Mouse (Mus musculus) MEL (cell line): ENCODE measurements around the gene 1110008L16Rik. TPM values are rescaled to one million over a fixed set of nuclear protein-coding genes. Genes with fewer than 3 reads are reported as not detected.

Source experiments
- DNase-seq: peaks from one replicate; pipeline ENCODE4 v3.0.0; 2011; ENCODE audit warnings: low read depth, low spot score
- H3K27ac ChIP-seq: 2 replicates; pipeline ENCODE4 v1.5.1; 2012; ENCODE audit warnings: low read depth, mild to moderate bottlenecking, control low read depth, low read length, moderate library complexity; ENCODE audit not compliant: control insufficient read depth
- H3K27me3 ChIP-seq, 2 experiments: fragments of 150-350 bp in 1 of 2; sonication (generic) in 1 of 2; 2 replicates each; pipeline ENCODE4 v1.6.1; 2012; ENCODE audit warnings: low read length in 2 of 2, mild to moderate bottlenecking in 2 of 2, improper control_type of control experiment in 1 of 2, moderate library complexity in 1 of 2; ENCODE audit not compliant: insufficient read depth in 2 of 2, control insufficient read depth in 1 of 2
- H3K36me3 ChIP-seq, 2 experiments: 2 replicates each; pipeline ENCODE4 v1.6.1; 2012 to 2014; ENCODE audit warnings: low read length in 2 of 2, improper control_type of control experiment in 1 of 2, inconsistent platforms in 1 of 2, mild to moderate bottlenecking in 1 of 2; ENCODE audit not compliant: insufficient read depth in 2 of 2, control insufficient read depth in 1 of 2
- H3K4me1 ChIP-seq, 2 experiments: fragments of 150-350 bp in 1 of 2; sonication (generic) in 1 of 2; 2 replicates each; pipeline ENCODE4 v1.6.1; 2012; ENCODE audit warnings: low read length in 2 of 2, improper control_type of control experiment in 1 of 2, mild to moderate bottlenecking in 1 of 2; ENCODE audit not compliant: insufficient read depth in 2 of 2, control insufficient read depth in 1 of 2
- H3K4me3 ChIP-seq, 2 experiments: fragments of 150-350 bp in 1 of 2; sonication (generic) in 1 of 2; 2 replicates each; pipeline ENCODE4 v1.5.1; 2012; ENCODE audit warnings: low read depth in 2 of 2, low read length in 2 of 2, mild to moderate bottlenecking in 2 of 2, moderate library complexity in 2 of 2, control low read depth in 1 of 2, improper control_type of control experiment in 1 of 2; ENCODE audit not compliant: control insufficient read depth in 1 of 2, insufficient read depth in 1 of 2
- H3K79me2 ChIP-seq: 2 replicates; pipeline ENCODE4 v1.6.1; 2012; ENCODE audit warnings: mild to moderate bottlenecking, low read length, moderate library complexity; ENCODE audit not compliant: control insufficient read depth, poor library complexity, insufficient read depth
- H3K9ac ChIP-seq: 2 replicates; pipeline ENCODE4 v1.6.1; 2012; ENCODE audit warnings: low read depth, mild to moderate bottlenecking, control low read depth, low read length, moderate library complexity; ENCODE audit not compliant: control insufficient read depth, poor library complexity, severe bottlenecking
- H3K9me3 ChIP-seq: fragments of 150-350 bp; sonication (generic); replicated peaks from 2 replicates; pipeline ENCODE4 v1.6.1; 2012; ENCODE audit warnings: mild to moderate bottlenecking, low read length, improper control_type of control experiment, moderate library complexity; ENCODE audit not compliant: insufficient read depth
- BHLHE40 ChIP-seq: IDR thresholded peaks from 2 replicates; pipeline ENCODE4 v1.6.1; 2012; ENCODE audit warnings: low read depth, mild to moderate bottlenecking, inconsistent platforms, low read length, improper control_type of control experiment, borderline replicate concordance
- CTCF ChIP-seq, 3 experiments: IDR thresholded peaks in 2 of 3; conservative IDR thresholded peaks in 1 of 3; 2 replicates each; pipeline ENCODE4 v1.5.1; 2011 to 2012; ENCODE audit warnings: low read length in 3 of 3, low read depth in 2 of 3, mild to moderate bottlenecking in 2 of 3, improper control_type of control experiment in 1 of 3, inconsistent platforms in 1 of 3, mixed read lengths in 1 of 3, moderate library complexity in 1 of 3; ENCODE audit not compliant: control insufficient read depth in 1 of 3, insufficient read depth in 1 of 3, poor library complexity in 1 of 3, severe bottlenecking in 1 of 3
- ELF1 ChIP-seq: IDR thresholded peaks from 2 replicates; pipeline ENCODE4 v1.6.1; 2014; ENCODE audit warnings: low read depth, mild to moderate bottlenecking, inconsistent platforms, low read length, improper control_type of control experiment, moderate library complexity
- ETS1 ChIP-seq: IDR thresholded peaks from 2 replicates; pipeline ENCODE4 v1.6.1; 2012; ENCODE audit warnings: low read depth, mild to moderate bottlenecking, inconsistent platforms, low read length, improper control_type of control experiment, moderate library complexity
- GABPA ChIP-seq: IDR thresholded peaks from 2 replicates; pipeline ENCODE4 v1.6.1; 2012; ENCODE audit warnings: low read depth, mild to moderate bottlenecking, inconsistent platforms, low read length, improper control_type of control experiment, moderate library complexity
- GATA1 ChIP-seq: IDR thresholded peaks from 2 replicates; pipeline ENCODE4 v1.6.1; 2011; ENCODE audit warnings: low read depth, low read length, improper control_type of control experiment
- HCFC1 ChIP-seq: IDR thresholded peaks from 2 replicates; pipeline ENCODE4 v1.6.1; 2012; ENCODE audit warnings: low read depth, mild to moderate bottlenecking, inconsistent platforms, low read length, improper control_type of control experiment, moderate library complexity
- KAT2A ChIP-seq: conservative IDR thresholded peaks from 2 replicates; pipeline ENCODE4 v1.6.1; 2012; ENCODE audit warnings: low read depth, low read length, improper control_type of control experiment, inconsistent platforms
- MAFK ChIP-seq: IDR thresholded peaks from 2 replicates; pipeline ENCODE4 v1.6.1; 2011; ENCODE audit warnings: low read depth, mild to moderate bottlenecking, low read length, improper control_type of control experiment, borderline replicate concordance
- MAX ChIP-seq: IDR thresholded peaks from 2 replicates; pipeline ENCODE4 v1.6.1; 2011; ENCODE audit warnings: low read length, improper control_type of control experiment
- MAZ ChIP-seq: IDR thresholded peaks from 2 replicates; pipeline ENCODE4 v1.6.1; 2012; ENCODE audit warnings: low read depth, mild to moderate bottlenecking, inconsistent platforms, low read length, improper control_type of control experiment
- MXI1 ChIP-seq: IDR thresholded peaks from 2 replicates; pipeline ENCODE4 v1.6.1; 2011; ENCODE audit warnings: mild to moderate bottlenecking, low read depth, low read length, improper control_type of control experiment
- MYB ChIP-seq: IDR thresholded peaks from 2 replicates; pipeline ENCODE4 v1.6.1; 2011; ENCODE audit warnings: mild to moderate bottlenecking, low read depth, low read length, improper control_type of control experiment
- NELFE ChIP-seq: IDR thresholded peaks from 2 replicates; pipeline ENCODE4 v1.6.1; 2011; ENCODE audit warnings: low read depth, low read length, improper control_type of control experiment
- NRF1 ChIP-seq: IDR thresholded peaks from 2 replicates; pipeline ENCODE4 v1.6.1; 2014; ENCODE audit warnings: low read depth, mild to moderate bottlenecking, inconsistent platforms, low read length, improper control_type of control experiment, moderate library complexity; ENCODE audit not compliant: poor library complexity, insufficient read depth, severe bottlenecking
- POLR2A ChIP-seq, 2 experiments: IDR thresholded peaks; 2 replicates each; pipeline ENCODE4 v1.6.1; 2011 to 2012; ENCODE audit warnings: low read length in 2 of 2, mild to moderate bottlenecking in 2 of 2, control low read depth in 1 of 2, improper control_type of control experiment in 1 of 2, low read depth in 1 of 2, moderate library complexity in 1 of 2; ENCODE audit not compliant: control insufficient read depth in 1 of 2, insufficient read depth in 1 of 2, poor library complexity in 1 of 2
- POLR2AphosphoS2 ChIP-seq: IDR thresholded peaks from 2 replicates; pipeline ENCODE4 v1.6.1; 2011; ENCODE audit warnings: low read length, improper control_type of control experiment
- RCOR1 ChIP-seq: IDR thresholded peaks from 2 replicates; pipeline ENCODE4 v1.6.1; 2012; ENCODE audit warnings: low read depth, mild to moderate bottlenecking, inconsistent platforms, low read length, improper control_type of control experiment
- SIN3A ChIP-seq: IDR thresholded peaks from 2 replicates; pipeline ENCODE4 v1.6.1; 2012; ENCODE audit warnings: low read length, improper control_type of control experiment, inconsistent platforms
- SMC3 ChIP-seq: IDR thresholded peaks from 2 replicates; pipeline ENCODE4 v1.6.1; 2011; ENCODE audit warnings: low read depth, low read length, improper control_type of control experiment
- TAL1 ChIP-seq: IDR thresholded peaks from 2 replicates; pipeline ENCODE4 v1.6.1; 2012; ENCODE audit warnings: mild to moderate bottlenecking, inconsistent platforms, low read length, moderate library complexity, mixed read lengths
- TBP ChIP-seq: IDR thresholded peaks from 2 replicates; pipeline ENCODE4 v1.8.0; 2011; ENCODE audit warnings: low read depth, low read length, improper control_type of control experiment
- TCF12 ChIP-seq: IDR thresholded peaks from 2 replicates; pipeline ENCODE4 v1.6.1; 2014; ENCODE audit warnings: low read depth, mild to moderate bottlenecking, inconsistent platforms, low read length, improper control_type of control experiment, moderate library complexity
- USF1 ChIP-seq: IDR thresholded peaks from 2 replicates; pipeline ENCODE4 v1.6.1; 2014; ENCODE audit warnings: low read depth, mild to moderate bottlenecking, inconsistent platforms, low read length, improper control_type of control experiment, moderate library complexity
- ZC3H11A ChIP-seq: IDR thresholded peaks from 2 replicates; pipeline ENCODE4 v1.6.1; 2012; ENCODE audit warnings: low read depth, mild to moderate bottlenecking, inconsistent platforms, low read length, improper control_type of control experiment
- ZKSCAN1 ChIP-seq: IDR thresholded peaks from 2 replicates; pipeline ENCODE4 v1.6.1; 2012; ENCODE audit warnings: low read depth, mild to moderate bottlenecking, inconsistent platforms, low read length, improper control_type of control experiment, moderate library complexity
- ZMIZ1 ChIP-seq: IDR thresholded peaks from 2 replicates; pipeline ENCODE4 v1.6.1; 2012; ENCODE audit warnings: low read depth, mild to moderate bottlenecking, inconsistent platforms, low read length, improper control_type of control experiment, moderate library complexity
- ZNF384 ChIP-seq: IDR thresholded peaks from 2 replicates; pipeline ENCODE4 v1.6.1; 2012; ENCODE audit warnings: low read depth, mild to moderate bottlenecking, inconsistent platforms, low read length, improper control_type of control experiment
- polyA plus RNA-seq, 2 experiments: library from polyadenylated mRNA; stranded (reverse) in 1 of 2; unstranded in 1 of 2; fragments of >175 nt in 1 of 2; fragments of >200 nt in 1 of 2; gene quantifications; 2 replicates each; pipeline versions ENCODE4 v1.2.1 to v1.2.4; 2012; ENCODE audit warnings: low replicate concordance in 2 of 2, low read depth in 1 of 2; ENCODE audit not compliant: insufficient read length in 2 of 2, insufficient read depth in 1 of 2, missing spikeins in 1 of 2
- total RNA-seq: library from RNA; depleted of rRNA; stranded (reverse); fragments of 300-350 nt; gene quantifications from 2 replicates; pipeline ENCODE4 v1.2.3, GENCODE M21; 2012

1110008L16Rik gene
- total and polyA plus RNA-seq, 3 experiments = 24.9 to 26.2 TPM; not detected in 1

DNA sequence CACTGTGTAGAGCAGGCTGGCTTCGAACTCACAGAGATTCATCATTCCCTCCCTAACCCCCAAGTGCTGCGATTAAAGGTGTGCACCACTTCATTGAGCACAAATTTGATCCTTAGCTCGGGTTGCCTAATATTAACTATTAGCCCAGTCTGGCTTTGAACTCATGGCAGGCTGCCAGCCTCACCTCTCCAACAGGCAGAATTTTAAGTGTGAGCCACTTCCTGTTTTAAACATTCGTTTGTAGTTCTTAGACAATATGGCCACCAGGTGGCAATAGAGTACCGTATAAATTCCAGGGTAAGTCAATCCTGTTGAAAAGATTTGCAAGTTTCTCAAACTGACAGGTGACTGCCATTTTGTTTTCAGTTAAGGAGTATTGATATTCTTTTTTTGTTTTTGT is 15.8 kb downstream of the 1110008L16Rik start (continued):
- TF ChIP-seq TBP = no peak

GRCm38 (mm10) chr12:55321642-55322291 is 22.4 kb downstream of the 1110008L16Rik start:
- Histone ChIP-seq H3K79me2 (no peaks in the 10 kb centered on the region), H3K4me3 (no peak overlapping the region), H3K36me3 (peaks cover 0 to 22% of the 10 kb centered on the region in 2 experiments; a peak in 2 of 4 replicates)
- TF ChIP-seq BHLHE40 (no peak), GABPA (no peak), MXI1 (no peak), ZMIZ1 (no peak), MAX (no peak), MAFK (no peak), ZNF384 (no peak), HCFC1 (no peak), ZKSCAN1 (no peak), TCF12 (no peak), USF1 (no peak), MAZ (no peak), POLR2AphosphoS2 (no peak), SMC3 (no peak), ETS1 (no peak), NELFE (no peak), RCOR1 (no peak), ZC3H11A (no peak), MYB (no peak)
- TF ChIP-seq, all 39 proteins: peak for 0
- Histone ChIP-seq H3K9me3 (no peaks in the 10 kb centered on the region), H3K4me1 (peaks cover 15 to 17% of the 10 kb centered on the region in 2 experiments), H3K9ac (no peak overlapping the region), H3K27me3 (no peaks in the 10 kb centered on the region), H3K27ac (no peak overlapping the region)
- DNase-seq = no peak

GRCm38 (mm10) chr12:55325702-55326101 is 26.3 kb downstream of the 1110008L16Rik start:
- Histone ChIP-seq H3K4me1 (peaks cover 35 to 38% of the 10 kb centered on the region in 2 experiments), H3K9ac (peak overlapping the region; percentile 69), H3K36me3 (peaks cover 1 to 44% of the 10 kb centered on the region in 2 experiments; a peak in 3 of 4 replicates), H3K4me3 (peak overlapping the region; percentile 28 to 41; a peak in 3 of 4 replicates), H3K9me3 (no peaks in the 10 kb centered on the region), H3K27ac (peak overlapping the region; percentile 99), H3K79me2 (no peaks in the 10 kb centered on the region), H3K27me3 (no peaks in the 10 kb centered on the region)
- DNase-seq = peak; percentile 89
- TF ChIP-seq ELF1 (no peak), BHLHE40 (peak; percentile 84; the same call in 1 of the 2 replicates), GATA1 (peak; percentile 73), ZMIZ1 (no peak), CTCF (IDR thresholded peaks at IDR 0.05 in 2 of 3, conservative IDR thresholded peaks at IDR 0.05 in 1 of 3; ENCODE audit: control insufficient read depth in 1 of 3, insufficient read depth in 1 of 3, low read depth in 2 of 3, low read length in 3 of 3, poor library complexity in 1 of 3, severe bottlenecking in 1 of 3) (no peak), TCF12 (peak; percentile 75), ZC3H11A (no peak), NRF1 (peak; percentile 60), MAX (peak; percentile 81; the same call in 1 of the 2 replicates), MXI1 (peak; percentile 65), RCOR1 (peak; percentile 67; the same call in 1 of the 2 replicates), KAT2A (no peak), SIN3A (peak; percentile 61; the same call in 1 of the 2 replicates), TAL1 (peak; percentile 71), NELFE (no peak; the same call in 1 of the 2 replicates), TBP (peak; percentile 66), SMC3 (no peak), ZKSCAN1 (no peak), POLR2AphosphoS2 (no peak), POLR2A (IDR thresholded peaks at IDR 0.05; ENCODE audit: control insufficient read depth in 1 of 2, insufficient read depth in 1 of 2, low read depth in 1 of 2, low read length in 2 of 2, poor library complexity in 1 of 2) (peak in 1 of 2 experiments; percentile 51; a peak in 2 of 4 replicates), ZNF384 (no peak)
